Mouse (Mus musculus) spleen, adult 2 months (tissue): Measurements from ENCODE around the gene Gm28035.

Experiments
- CTCF ChIP-seq: fragments of 200-500 bp; IDR thresholded peaks from 2 replicates; pipeline ENCODE4 v1.5.1; 2011; ENCODE audit warnings: mild to moderate bottlenecking, inconsistent platforms; ENCODE audit not compliant: insufficient read depth, insufficient read length, insufficient replicate concordance; ENCODE audit errors: extremely low read depth
- POLR2A ChIP-seq: fragments of 200-500 bp; IDR thresholded peaks from 2 replicates; pipeline ENCODE4 v1.6.1; 2011; ENCODE audit warnings: low read depth, low read length, inconsistent platforms

DNA sequence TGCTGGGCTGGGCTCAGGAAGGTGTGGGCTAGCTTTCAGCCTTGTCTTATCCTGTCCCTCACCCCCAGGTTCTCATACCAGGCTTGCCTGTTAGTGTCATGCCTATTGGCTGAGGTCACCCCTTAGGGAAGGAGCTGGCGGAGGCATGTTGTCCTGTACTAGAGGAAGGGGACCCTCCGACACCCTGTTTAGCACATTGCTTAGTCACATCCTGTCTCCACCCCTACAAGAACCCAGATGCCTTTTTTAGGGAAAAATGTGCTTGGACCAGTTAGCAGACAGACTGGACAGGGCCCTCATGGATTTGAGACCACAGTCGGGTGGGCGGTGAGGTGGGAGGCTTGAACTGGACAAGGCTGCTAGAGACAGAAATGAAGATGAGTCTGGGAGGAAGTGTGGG is 18.2 kb downstream of the Gm28035 start:
- no peak for TF ChIP-seq CTCF
- no peak for TF ChIP-seq POLR2A
